Mouse (Mus musculus): Measurements from ENCODE around the gene Fstl4. TPM values are rescaled to one million over a fixed set of nuclear protein-coding genes. Genes with fewer than 3 reads are reported as not detected.

The Fstl4 gene
- total and polyA plus RNA-seq, 2 experiments from 2014 or later: 7.1 to 9.4 TPM

GRCm38 (mm10) chr11:52877662-52878061, 113.2 kb downstream of the Fstl4 start:
- DNase-seq (ENCODE audit: low spot score): no peak
- Histone ChIP-seq H3K9me3 (ENCODE audit: low read length) (no peaks in the 10 kb centered on the region), H3K27me3 (ENCODE audit: insufficient read depth, low read length) (no peaks in the 10 kb centered on the region), H3K4me1 (ENCODE audit: insufficient read depth, low read length) (no peaks in the 10 kb centered on the region), H3K4me3 (ENCODE audit: low read depth, low read length) (no peak overlapping the region), H3K4me2 (ENCODE audit: low read depth, low read length, poor library complexity, severe bottlenecking) (no peak overlapping the region), H3K27ac (ENCODE audit: low read depth, low read length) (no peak overlapping the region), H3K9ac (replicated peaks; ENCODE audit: low read length, poor library complexity, severe bottlenecking) (no peak overlapping the region), H3K36me3 (ENCODE audit: insufficient read depth, low read length) (no peaks in the 10 kb centered on the region)
- 79% methylated on average over 2 of the region's 2 CpGs for WGBS
- ATAC-seq (ENCODE audit: low FRiP score): no peak
- TF ChIP-seq CTCF (IDR thresholded peaks at IDR 0.05): no peak

GRCm38 (mm10) chr11:52879958-52880357, 115.5 kb downstream of the Fstl4 start:
- Histone ChIP-seq H3K36me3 (ENCODE audit: insufficient read depth, low read length) (no peaks in the 10 kb centered on the region), H3K4me3 (ENCODE audit: low read depth, low read length) (no peak overlapping the region), H3K9ac (replicated peaks; ENCODE audit: low read length, poor library complexity, severe bottlenecking) (no peak overlapping the region), H3K27ac (ENCODE audit: low read depth, low read length) (no peak overlapping the region), H3K4me1 (ENCODE audit: insufficient read depth, low read length) (no peaks in the 10 kb centered on the region), H3K4me2 (ENCODE audit: low read depth, low read length, poor library complexity, severe bottlenecking) (no peak overlapping the region), H3K27me3 (ENCODE audit: insufficient read depth, low read length) (no peaks in the 10 kb centered on the region), H3K9me3 (ENCODE audit: low read length) (no peaks in the 10 kb centered on the region)
- ATAC-seq (ENCODE audit: low FRiP score) (no peak), DNase-seq (ENCODE audit: low spot score) (no peak)
- 84% methylated on average over 2 of the region's 2 CpGs for WGBS
- TF ChIP-seq CTCF (IDR thresholded peaks at IDR 0.05): no peak

GRCm38 (mm10) chr11:52886559-52887303, 122.3 kb downstream of the Fstl4 start:
- Histone ChIP-seq H3K4me1 (ENCODE audit: insufficient read depth, low read length) (peaks cover 5% of the 10 kb centered on the region; the same call in 1 of the 2 replicates), H3K27me3 (ENCODE audit: insufficient read depth, low read length) (no peaks in the 10 kb centered on the region), H3K27ac (ENCODE audit: low read depth, low read length) (no peak overlapping the region), H3K4me3 (ENCODE audit: low read depth, low read length) (no peak overlapping the region), H3K9ac (replicated peaks; ENCODE audit: low read length, poor library complexity, severe bottlenecking) (no peak overlapping the region), H3K4me2 (ENCODE audit: low read depth, low read length, poor library complexity, severe bottlenecking) (no peak overlapping the region), H3K9me3 (ENCODE audit: low read length) (no peaks in the 10 kb centered on the region), H3K36me3 (ENCODE audit: insufficient read depth, low read length) (no peaks in the 10 kb centered on the region)
- ATAC-seq (ENCODE audit: low FRiP score) (no peak), DNase-seq (ENCODE audit: low spot score) (no peak)
- WGBS: 20% methylated on average over 6 of the region's 6 CpGs
- TF ChIP-seq CTCF (IDR thresholded peaks at IDR 0.05): no peak

- H3K4me1 ChIP-seq (ENCODE audit: insufficient read depth, low read length): peaks cover 5% of the 10 kb centered on the region; the same call in 1 of the 2 replicates
- no peak overlapping the region for H3K4me3 ChIP-seq (ENCODE audit: low read depth, low read length)
- DNase-seq (ENCODE audit: low spot score) (peak; percentile 46), ATAC-seq (ENCODE audit: low FRiP score) (no peak)
- TF ChIP-seq CTCF (IDR thresholded peaks at IDR 0.05): no peak
- H3K4me2 ChIP-seq (ENCODE audit: low read depth, low read length, poor library complexity, severe bottlenecking): no peak overlapping the region
- no peaks in the 10 kb centered on the region for H3K9me3 ChIP-seq (ENCODE audit: low read length)
- WGBS: 11% methylated on average over 6 of the region's 6 CpGs
- 0 out of 2 replicates have a peak overlapping the region, but pooled peaks have one; percentile 2 for H3K9ac ChIP-seq (replicated peaks; ENCODE audit: low read length, poor library complexity, severe bottlenecking)
- H3K27me3 ChIP-seq (ENCODE audit: insufficient read depth, low read length): no peaks in the 10 kb centered on the region
- no peaks in the 10 kb centered on the region for H3K36me3 ChIP-seq (ENCODE audit: insufficient read depth, low read length)
- 0 out of 2 replicates have a peak overlapping the region, but pooled peaks have one; percentile 26 for H3K27ac ChIP-seq (ENCODE audit: low read depth, low read length)
These were observed 123.7 kb downstream of the Fstl4 start for GRCm38 (mm10) chr11:52888150-52888549.

- DNase-seq (ENCODE audit: low spot score): no peak
- peaks cover 5% of the 10 kb centered on the region; the same call in 1 of the 2 replicates for H3K4me1 ChIP-seq (ENCODE audit: insufficient read depth, low read length)
- 79% methylated on average over 4 of the region's 4 CpGs for WGBS
- ATAC-seq (ENCODE audit: low FRiP score): no peak
- H3K27me3 ChIP-seq (ENCODE audit: insufficient read depth, low read length): no peaks in the 10 kb centered on the region
- no peak for TF ChIP-seq CTCF (IDR thresholded peaks at IDR 0.05)
- H3K9me3 ChIP-seq (ENCODE audit: low read length): no peaks in the 10 kb centered on the region
- H3K27ac ChIP-seq (ENCODE audit: low read depth, low read length): no peak overlapping the region
- H3K36me3 ChIP-seq (ENCODE audit: insufficient read depth, low read length): no peaks in the 10 kb centered on the region
- H3K4me3 ChIP-seq (ENCODE audit: low read depth, low read length): no peak overlapping the region
- H3K4me2 ChIP-seq (ENCODE audit: low read depth, low read length, poor library complexity, severe bottlenecking): no peak overlapping the region
- no peak overlapping the region for H3K9ac ChIP-seq (replicated peaks; ENCODE audit: low read length, poor library complexity, severe bottlenecking)
These were observed 125.1 kb downstream of the Fstl4 start for GRCm38 (mm10) chr11:52889527-52889926.

- Histone ChIP-seq H3K9ac (replicated peaks; ENCODE audit: low read length, poor library complexity, severe bottlenecking) (no peak overlapping the region), H3K4me1 (ENCODE audit: insufficient read depth, low read length) (peaks cover 5% of the 10 kb centered on the region; the same call in 1 of the 2 replicates), H3K9me3 (ENCODE audit: low read length) (no peaks in the 10 kb centered on the region), H3K4me2 (ENCODE audit: low read depth, low read length, poor library complexity, severe bottlenecking) (no peak overlapping the region), H3K4me3 (ENCODE audit: low read depth, low read length) (no peak overlapping the region), H3K36me3 (ENCODE audit: insufficient read depth, low read length) (no peaks in the 10 kb centered on the region), H3K27ac (ENCODE audit: low read depth, low read length) (no peak overlapping the region), H3K27me3 (ENCODE audit: insufficient read depth, low read length) (no peaks in the 10 kb centered on the region)
- ATAC-seq (ENCODE audit: low FRiP score) (no peak), DNase-seq (ENCODE audit: low spot score) (no peak)
- 74% methylated on average over 7 of the region's 7 CpGs for WGBS
- TF ChIP-seq CTCF (IDR thresholded peaks at IDR 0.05): no peak
These were observed 125.7 kb downstream of the Fstl4 start for GRCm38 (mm10) chr11:52890156-52890555.

Data from midbrain, postnatal 0 days (tissue).